Mouse (Mus musculus) thymus, adult 2 months (tissue): ENCODE measurements around the gene Mks1.

Source experiments
- CTCF ChIP-seq: fragments of 200-500 bp; IDR thresholded peaks from 2 replicates; pipeline ENCODE4 v1.5.1; 2012; ENCODE audit warnings: mild to moderate bottlenecking, control low read depth, low read length, moderate library complexity, borderline replicate concordance; ENCODE audit not compliant: control insufficient read depth, poor library complexity, insufficient read depth; ENCODE audit errors: extremely low read depth
- POLR2A ChIP-seq: fragments of 200-500 bp; IDR thresholded peaks from 2 replicates; pipeline ENCODE4 v1.6.1; 2012; ENCODE audit warnings: mild to moderate bottlenecking, low read length, control low read depth, moderate library complexity; ENCODE audit not compliant: control insufficient read depth, poor library complexity, insufficient read depth; ENCODE audit errors: extremely low read depth

GRCm38 (mm10) chr11:87883493-87883892, 30.5 kb downstream of the Mks1 start:
- TF ChIP-seq POLR2A (no peak), CTCF (no peak)
